In genomic region chr5:75701662-75702061, GRCm38 (mm10) we compare ENCODE assay signal across 12 mouse cellular contexts.
DNase-seq lines count a peak whose midpoint lies in the region; ATAC-seq and TF ChIP-seq lines count a peak whose summit lies in the region.
"Had no signal": no experiment of that assay in that cellular context is flagged by ENCODE, and none has a peak within 500 bp of the region (broad histone marks: within the 10 kb centered on the region; RNA-seq: fewer than 3 reads in every experiment).

No protein-coding gene starts in this region.

- TF ChIP-seq CTCF in forebrain, postnatal 0 days (IDR thresholded peaks at IDR 0.05; ENCODE audit: low read depth), result no peak
- TF ChIP-seq CTCF in lung, embryonic 14.5 days (IDR thresholded peaks at IDR 0.05; ENCODE audit: low read depth), result no peak
- TF ChIP-seq CTCF in lung, adult 2 months (IDR thresholded peaks at IDR 0.05; ENCODE audit: insufficient read depth, low read length), result no peak

- no peaks in the 10 kb centered on the region for H3K27me3 ChIP-seq in forebrain, postnatal 0 days (ENCODE audit: insufficient read depth, low read length)
- H3K27me3 ChIP-seq in forebrain, embryonic 11.5 days (ENCODE audit: control insufficient read depth, insufficient read depth, low read length), result no peaks in the 10 kb centered on the region
- H3K27me3 ChIP-seq in lung, embryonic 14.5 days (ENCODE audit: insufficient read depth, low read length), result no peaks in the 10 kb centered on the region
- H3K27me3 ChIP-seq in embryonic facial prominence, embryonic 15.5 days, result no peaks in the 10 kb centered on the region
- H3K27me3 ChIP-seq in intestine, embryonic 16.5 days (replicated peaks; ENCODE audit: control insufficient read depth, insufficient read depth, low read length), result no peaks in the 10 kb centered on the region

- 83% methylated on average over 12 of the region's 12 CpGs for WGBS in forebrain, postnatal 0 days
- WGBS in forebrain, embryonic 11.5 days, result 91% methylated on average over 12 of the region's 12 CpGs
- 67% methylated on average over 12 of the region's 12 CpGs for WGBS in lung, embryonic 14.5 days
- 74% methylated on average over 12 of the region's 12 CpGs for WGBS in lung, adult 2 months
- WGBS in embryonic facial prominence, embryonic 15.5 days, result 57% methylated on average over 12 of the region's 12 CpGs
- 78% methylated on average over 12 of the region's 12 CpGs for WGBS in intestine, embryonic 16.5 days

- H3K9ac ChIP-seq in forebrain, postnatal 0 days, result no peak overlapping the region
- no peak overlapping the region for H3K9ac ChIP-seq in forebrain, embryonic 11.5 days (ENCODE audit: low read length)
- no peak overlapping the region for H3K9ac ChIP-seq in lung, embryonic 14.5 days
- H3K9ac ChIP-seq in embryonic facial prominence, embryonic 15.5 days, result no peak overlapping the region
- H3K9ac ChIP-seq in intestine, embryonic 16.5 days (ENCODE audit: low read depth, low read length), result no peak overlapping the region

- peak; percentile 56 for ATAC-seq in forebrain, postnatal 0 days
- no peak for ATAC-seq in forebrain, embryonic 11.5 days (replicated peaks; ENCODE audit: low FRiP score)
- peak; percentile 86; the same call in 1 of the 2 replicates for ATAC-seq in lung, embryonic 14.5 days (ENCODE audit: insufficient read depth)
- peak; percentile 60; the same call in 1 of the 2 replicates for ATAC-seq in embryonic facial prominence, embryonic 15.5 days (ENCODE audit: insufficient number of reproducible peaks, low FRiP score, low TSS enrichment, low read depth)
- peak; percentile 69 for ATAC-seq in intestine, embryonic 16.5 days

- TF ChIP-seq POLR2A in lung, adult 2 months (IDR thresholded peaks at IDR 0.05; ENCODE audit: borderline replicate concordance, extremely low read depth, low read depth, low read length), result no peak

- DNase-seq in forebrain, postnatal 0 days, result no peak
- DNase-seq in forebrain, embryonic 11.5 days (ENCODE audit: low spot score), result no peak
- peak; percentile 75 for DNase-seq in lung, embryonic 14.5 days
- no peak for DNase-seq in lung, adult 2 months
- DNase-seq in adrenal gland, postnatal 36 days, result no peak
- DNase-seq in layer of hippocampus, postnatal 25 days (ENCODE audit: extremely low spot score in 1 of 2, low spot score in 1 of 2), result no peak
- DNase-seq: adrenal gland, adult 2 months; spleen, adult 18-20 months had no signal

- 0 out of 2 replicates have a peak, but pooled peaks cover 3% of the 10 kb centered on the region for H3K4me1 ChIP-seq in forebrain, postnatal 0 days (ENCODE audit: insufficient read depth)
- no peaks in the 10 kb centered on the region for H3K4me1 ChIP-seq in forebrain, embryonic 11.5 days (replicated peaks; ENCODE audit: control insufficient read depth, insufficient read depth, low read length)
- no peaks in the 10 kb centered on the region for H3K4me1 ChIP-seq in lung, embryonic 14.5 days (ENCODE audit: insufficient read depth)
- no peaks in the 10 kb centered on the region for H3K4me1 ChIP-seq in lung, adult 2 months (ENCODE audit: control insufficient read depth, insufficient read depth, low read length)
- H3K4me1 ChIP-seq in embryonic facial prominence, embryonic 15.5 days, result no peaks in the 10 kb centered on the region
- H3K4me1 ChIP-seq in intestine, embryonic 16.5 days (ENCODE audit: control insufficient read depth, insufficient read depth, low read length), result no peaks in the 10 kb centered on the region

- no peaks in the 10 kb centered on the region for H3K9me3 ChIP-seq in forebrain, postnatal 0 days (ENCODE audit: low read length)
- H3K9me3 ChIP-seq in forebrain, embryonic 11.5 days (ENCODE audit: control insufficient read depth, low read length), result no peaks in the 10 kb centered on the region; the same call in none of the 2 replicates
- no peaks in the 10 kb centered on the region for H3K9me3 ChIP-seq in lung, embryonic 14.5 days (ENCODE audit: low read depth, low read length)
- no peaks in the 10 kb centered on the region for H3K9me3 ChIP-seq in embryonic facial prominence, embryonic 15.5 days (replicated peaks)
- no peaks in the 10 kb centered on the region for H3K9me3 ChIP-seq in intestine, embryonic 16.5 days (ENCODE audit: control insufficient read depth, low read length)
- H3K9me3 ChIP-seq: G1E had no signal

- no peak overlapping the region for H3K4me3 ChIP-seq in forebrain, postnatal 0 days (ENCODE audit: low read depth, low read length)
- H3K4me3 ChIP-seq in forebrain, embryonic 11.5 days (ENCODE audit: low read depth, low read length), result no peak overlapping the region
- no peak overlapping the region for H3K4me3 ChIP-seq in lung, embryonic 14.5 days (ENCODE audit: low read depth, low read length)
- no peak overlapping the region for H3K4me3 ChIP-seq in lung, adult 2 months (replicated peaks; ENCODE audit: extremely low read depth, low read depth, low read length)
- H3K4me3 ChIP-seq in embryonic facial prominence, embryonic 15.5 days (replicated peaks), result no peak overlapping the region
- H3K4me3 ChIP-seq in intestine, embryonic 16.5 days (ENCODE audit: low read length), result no peak overlapping the region
- H3K4me3 ChIP-seq: left cerebral cortex, adult 2 months had no signal

- H3K4me2 ChIP-seq in forebrain, postnatal 0 days (ENCODE audit: low read depth), result no peak overlapping the region
- no peak overlapping the region for H3K4me2 ChIP-seq in forebrain, embryonic 11.5 days (ENCODE audit: low read depth, low read length, severe bottlenecking)
- H3K4me2 ChIP-seq in lung, embryonic 14.5 days, result no peak overlapping the region
- H3K4me2 ChIP-seq in embryonic facial prominence, embryonic 15.5 days (replicated peaks), result no peak overlapping the region
- H3K4me2 ChIP-seq in intestine, embryonic 16.5 days (ENCODE audit: low read depth, low read length), result no peak overlapping the region

- H3K36me3 ChIP-seq in forebrain, postnatal 0 days (ENCODE audit: insufficient read depth), result no peaks in the 10 kb centered on the region
- H3K36me3 ChIP-seq in forebrain, embryonic 11.5 days (ENCODE audit: control insufficient read depth, insufficient read depth, low read length), result no peaks in the 10 kb centered on the region
- no peaks in the 10 kb centered on the region for H3K36me3 ChIP-seq in lung, embryonic 14.5 days (ENCODE audit: insufficient read depth)
- no peaks in the 10 kb centered on the region for H3K36me3 ChIP-seq in embryonic facial prominence, embryonic 15.5 days
- no peaks in the 10 kb centered on the region for H3K36me3 ChIP-seq in intestine, embryonic 16.5 days (ENCODE audit: control insufficient read depth, insufficient read depth, low read length)
- H3K36me3 ChIP-seq: G1E had no signal

- no peak overlapping the region for H3K27ac ChIP-seq in forebrain, postnatal 0 days (ENCODE audit: low read depth, low read length)
- no peak overlapping the region for H3K27ac ChIP-seq in forebrain, embryonic 11.5 days (ENCODE audit: low read depth, low read length)
- H3K27ac ChIP-seq in lung, embryonic 14.5 days (ENCODE audit: low read depth), result no peak overlapping the region
- H3K27ac ChIP-seq in embryonic facial prominence, embryonic 15.5 days (replicated peaks), result no peak overlapping the region
- no peak overlapping the region for H3K27ac ChIP-seq in intestine, embryonic 16.5 days (ENCODE audit: low read length)
- H3K27ac ChIP-seq: left cerebral cortex, adult 2 months had no signal
